In genomic region chr1:192745240-192746101, GRCm38 (mm10) we compare ENCODE assay signal across 8 mouse cellular contexts. TPM values are rescaled to one million over a fixed set of nuclear protein-coding genes. Genes with fewer than 3 reads are reported as not detected.
DNase-seq lines count a peak whose midpoint lies in the region; ATAC-seq and TF ChIP-seq lines count a peak whose summit lies in the region.

No protein-coding gene starts in this region.

- WGBS in hindbrain, embryonic 10.5 days = 7% methylated on average over 16 of the region's 16 CpGs
- 9% methylated on average over 16 of the region's 16 CpGs for WGBS in hindbrain, embryonic 16.5 days
- 2% methylated on average over 16 of the region's 16 CpGs for WGBS in liver, embryonic 14.5 days (ENCODE audit: insufficient replicate concordance)
- WGBS in small intestine, adult 2 months = 27% methylated on average over 16 of the region's 16 CpGs
- WGBS in midbrain, embryonic 16.5 days = 11% methylated on average over 16 of the region's 16 CpGs

- peak; percentile 67 for DNase-seq in hindbrain, embryonic 10.5 days (ENCODE audit: low spot score)
- DNase-seq in CD8-positive naive resting alpha-beta T cell, adult 2 months (ENCODE audit: low read depth in 2 of 2, low spot score in 2 of 2) = peak; percentile 78 to 81
- DNase-seq in adrenal gland, adult 18-20 months (ENCODE audit: low spot score in 2 of 2) = peak; percentile 58 to 61
- peak; percentile 33 for DNase-seq in fat pad, adult 2 months (ENCODE audit: extremely low read depth, low read depth, low spot score)
- peak; percentile 52 to 61 (median 55) for DNase-seq in liver, embryonic 14.5 days (ENCODE audit: low read depth in 3 of 3, low spot score in 3 of 3)

- no peaks in the 10 kb centered on the region for H3K27me3 ChIP-seq in hindbrain, embryonic 10.5 days (ENCODE audit: insufficient read depth, poor library complexity, severe bottlenecking)
- H3K27me3 ChIP-seq in hindbrain, embryonic 16.5 days (replicated peaks; ENCODE audit: control insufficient read depth, insufficient read depth, low read length) = no peaks in the 10 kb centered on the region
- H3K27me3 ChIP-seq in liver, embryonic 14.5 days (ENCODE audit: control insufficient read depth, insufficient read depth, low read length) = no peaks in the 10 kb centered on the region
- no peaks in the 10 kb centered on the region for H3K27me3 ChIP-seq in small intestine, adult 2 months (ENCODE audit: control insufficient read depth, insufficient read depth, low read length)
- no peaks in the 10 kb centered on the region for H3K27me3 ChIP-seq in midbrain, embryonic 16.5 days (ENCODE audit: control insufficient read depth, insufficient read depth, low read depth, low read length)

- TF ChIP-seq POLR2A in small intestine, adult 2 months (IDR thresholded peaks at IDR 0.05; ENCODE audit: low read depth, low read length) = no peak

- no peak for ATAC-seq in hindbrain, embryonic 16.5 days
- ATAC-seq in liver, embryonic 14.5 days (ENCODE audit: insufficient read depth) = peak; percentile 85
- ATAC-seq in midbrain, embryonic 16.5 days = no peak

- H3K4me3 ChIP-seq in hindbrain, embryonic 10.5 days = no peak overlapping the region
- no peak overlapping the region for H3K4me3 ChIP-seq in hindbrain, embryonic 16.5 days (ENCODE audit: low read length)
- H3K4me3 ChIP-seq in liver, embryonic 14.5 days (ENCODE audit: insufficient read depth in 1 of 2, low read depth in 2 of 2, low read length in 2 of 2) = no peak overlapping the region
- H3K4me3 ChIP-seq in small intestine, adult 2 months (ENCODE audit: low read depth, low read length) = no peak overlapping the region
- H3K4me3 ChIP-seq in midbrain, embryonic 16.5 days (ENCODE audit: low read depth, low read length) = no peak overlapping the region

- no peaks in the 10 kb centered on the region for H3K4me1 ChIP-seq in hindbrain, embryonic 10.5 days (replicated peaks)
- no peaks in the 10 kb centered on the region for H3K4me1 ChIP-seq in hindbrain, embryonic 16.5 days (ENCODE audit: control insufficient read depth, insufficient read depth, low read depth, low read length)
- no peaks in the 10 kb centered on the region for H3K4me1 ChIP-seq in liver, embryonic 14.5 days (replicated peaks; ENCODE audit: control insufficient read depth in 2 of 2, insufficient read depth in 2 of 2, low read length in 1 of 2)
- H3K4me1 ChIP-seq in small intestine, adult 2 months (ENCODE audit: control insufficient read depth, insufficient read depth, insufficient read length, low read length) = peaks cover 4% of the 10 kb centered on the region; the same call in 1 of the 2 replicates
- H3K4me1 ChIP-seq in midbrain, embryonic 16.5 days (ENCODE audit: control insufficient read depth, insufficient read depth, low read length) = no peaks in the 10 kb centered on the region

- peak; percentile 49; the same call in 1 of the 2 replicates for TF ChIP-seq EP300 in liver, embryonic 14.5 days (IDR thresholded peaks at IDR 0.05; ENCODE audit: low read depth)

- H3K9me3 ChIP-seq in hindbrain, embryonic 10.5 days = no peaks in the 10 kb centered on the region
- no peaks in the 10 kb centered on the region for H3K9me3 ChIP-seq in hindbrain, embryonic 16.5 days (ENCODE audit: control insufficient read depth, low read length)
- no peaks in the 10 kb centered on the region for H3K9me3 ChIP-seq in liver, embryonic 14.5 days (ENCODE audit: control insufficient read depth, low read length)
- H3K9me3 ChIP-seq in midbrain, embryonic 16.5 days (replicated peaks; ENCODE audit: control insufficient read depth, low read length, poor library complexity, severe bottlenecking) = no peaks in the 10 kb centered on the region

- TF ChIP-seq CTCF in liver, embryonic 14.5 days (IDR thresholded peaks at IDR 0.05; ENCODE audit: low read depth) = peak; percentile 92
- TF ChIP-seq CTCF in small intestine, adult 2 months (IDR thresholded peaks at IDR 0.05; ENCODE audit: extremely low read depth, insufficient read length, insufficient replicate concordance, low read depth, low read length) = peak; percentile 89; the same call in 1 of the 2 replicates

- H3K4me2 ChIP-seq in hindbrain, embryonic 16.5 days (ENCODE audit: low read length) = no peak overlapping the region
- H3K4me2 ChIP-seq in liver, embryonic 14.5 days (ENCODE audit: low read depth) = peak overlapping the region; percentile 13; the same call in 1 of the 2 replicates
- no peak overlapping the region for H3K4me2 ChIP-seq in midbrain, embryonic 16.5 days (ENCODE audit: low read length)

- H3K36me3 ChIP-seq in hindbrain, embryonic 10.5 days = no peaks in the 10 kb centered on the region
- no peaks in the 10 kb centered on the region for H3K36me3 ChIP-seq in hindbrain, embryonic 16.5 days (ENCODE audit: control insufficient read depth, insufficient read depth, low read length)
- no peaks in the 10 kb centered on the region for H3K36me3 ChIP-seq in liver, embryonic 14.5 days (replicated peaks; ENCODE audit: control insufficient read depth, insufficient read depth, low read depth)
- no peaks in the 10 kb centered on the region for H3K36me3 ChIP-seq in small intestine, adult 2 months (ENCODE audit: control insufficient read depth, insufficient read depth, low read length)
- H3K36me3 ChIP-seq in midbrain, embryonic 16.5 days (ENCODE audit: control insufficient read depth, insufficient read depth, low read length) = no peaks in the 10 kb centered on the region

- H3K27ac ChIP-seq in hindbrain, embryonic 10.5 days = peak overlapping the region; percentile 73
- H3K27ac ChIP-seq in hindbrain, embryonic 16.5 days (ENCODE audit: low read depth, low read length) = no peak overlapping the region
- H3K27ac ChIP-seq in liver, embryonic 14.5 days = no peak overlapping the region
- H3K27ac ChIP-seq in small intestine, adult 2 months (ENCODE audit: insufficient read depth, low read depth, low read length) = no peak overlapping the region
- H3K27ac ChIP-seq in midbrain, embryonic 16.5 days (ENCODE audit: low read length) = no peak overlapping the region

- no peak overlapping the region for H3K9ac ChIP-seq in hindbrain, embryonic 16.5 days (ENCODE audit: low read depth, low read length)
- H3K9ac ChIP-seq in liver, embryonic 14.5 days (replicated peaks) = peak overlapping the region; percentile 9; the same call in 1 of the 2 replicates
- H3K9ac ChIP-seq in midbrain, embryonic 16.5 days (ENCODE audit: low read depth, low read length) = no peak overlapping the region

RNA-seq across cellular contexts. Expression of gene Hhat, which starts 25.6 kb away (rescaled TPM):
- 8.1 and 8.9 TPM in 2 replicates for polyA plus RNA-seq in hindbrain, embryonic 10.5 days (2016; fragmentation: Nextera tagmentation; extraction: Ambion mirVana)
- 3.4 and 3.5 TPM in 2 replicates for polyA plus RNA-seq in hindbrain, embryonic 16.5 days (2015; fragmentation: Nextera tagmentation; extraction: Ambion mirVana)
- total RNA-seq in adrenal gland, adult 18-20 months (2021) = 1 to 10 TPM; 2.7 to 4.8 TPM
- polyA plus RNA-seq in liver, embryonic 14.5 days (2012; rRNA removed) = 0.53 and 0.73 TPM in 2 replicates
- polyA plus RNA-seq in liver, embryonic 14.5 days (2014; fragmentation: Nextera tagmentation; extraction: Ambion mirVana) = 0.54 and 1.4 TPM in 2 replicates
- 1.9 and 3.1 TPM in 2 replicates for polyA plus RNA-seq in small intestine, adult 2 months (2012; rRNA removed)
- 3.3 and 3.4 TPM in 2 replicates for polyA plus RNA-seq in midbrain, embryonic 16.5 days (2015; fragmentation: Nextera tagmentation; extraction: Ambion mirVana)
